Mouse (Mus musculus): Measurements from ENCODE around the gene Tigit. TPM values are rescaled to one million over a fixed set of nuclear protein-coding genes. Genes with fewer than 3 reads are reported as not detected.

The Tigit gene
- polyA plus RNA-seq, 1 experiment from 2014 or later, result not detected

DNA sequence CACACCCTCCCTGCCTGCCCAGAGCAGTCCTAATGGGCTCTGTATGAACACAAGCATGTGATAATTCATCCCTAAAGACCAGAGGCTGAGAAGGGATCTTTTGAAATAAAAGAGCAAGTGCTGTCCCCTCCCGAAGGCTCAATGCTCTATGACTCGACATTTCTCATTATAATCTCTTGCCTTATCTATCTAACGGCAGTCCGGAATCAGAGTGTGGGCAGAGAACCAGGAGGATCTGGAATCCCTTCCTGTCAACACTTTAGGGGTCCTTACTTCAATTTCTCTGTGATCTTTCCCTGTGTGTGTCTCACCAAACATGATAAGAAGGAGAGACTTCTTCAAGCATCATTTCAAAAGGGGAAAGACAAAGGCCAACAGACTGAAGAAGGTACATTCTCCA is 18.1 kb downstream of the Tigit start:
- ATAC-seq (no peak), DNase-seq (ENCODE audit: low read depth, low spot score) (no peak)
- in situ Hi-C loops (cut with MboI; ENCODE audit: low pct_unique_long_range_greater_than_20kb), result no loop called here
- H3K27me3 ChIP-seq, result no peaks in the 10 kb centered on the region
- ChIA-PET POLR2A (no interaction called here), CTCF (no interaction called here)
- no peak for TF ChIP-seq CTCF (IDR thresholded peaks at IDR 0.05)

DNA sequence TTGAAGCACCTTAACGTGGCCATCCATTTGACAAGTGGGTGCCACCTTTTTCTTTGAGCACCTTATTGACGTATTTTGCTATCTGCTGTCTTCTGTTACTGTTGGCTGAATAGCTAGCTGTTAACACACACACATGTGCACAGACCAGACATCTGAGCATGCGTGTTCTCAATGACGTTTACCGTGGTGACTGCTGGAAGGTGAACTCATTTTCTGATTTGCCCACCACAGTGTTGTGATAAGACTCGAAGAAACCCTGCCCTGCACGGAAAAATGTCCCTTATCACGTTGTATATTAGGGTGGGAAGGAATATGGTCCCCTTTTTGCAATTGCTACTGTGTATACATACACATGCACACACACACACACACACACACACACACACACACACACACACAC is 22.7 kb downstream of the Tigit start:
- ATAC-seq, result no peak
- no peaks in the 10 kb centered on the region for H3K27me3 ChIP-seq
- POLR2A ChIA-PET, result no interaction called here
- in situ Hi-C loops (cut with MboI; ENCODE audit: low pct_unique_long_range_greater_than_20kb), result no loop called here
- CTCF ChIA-PET, result no interaction called here
- no peak for TF ChIP-seq CTCF (IDR thresholded peaks at IDR 0.05)
- no peak for DNase-seq (ENCODE audit: low read depth, low spot score)

DNA sequence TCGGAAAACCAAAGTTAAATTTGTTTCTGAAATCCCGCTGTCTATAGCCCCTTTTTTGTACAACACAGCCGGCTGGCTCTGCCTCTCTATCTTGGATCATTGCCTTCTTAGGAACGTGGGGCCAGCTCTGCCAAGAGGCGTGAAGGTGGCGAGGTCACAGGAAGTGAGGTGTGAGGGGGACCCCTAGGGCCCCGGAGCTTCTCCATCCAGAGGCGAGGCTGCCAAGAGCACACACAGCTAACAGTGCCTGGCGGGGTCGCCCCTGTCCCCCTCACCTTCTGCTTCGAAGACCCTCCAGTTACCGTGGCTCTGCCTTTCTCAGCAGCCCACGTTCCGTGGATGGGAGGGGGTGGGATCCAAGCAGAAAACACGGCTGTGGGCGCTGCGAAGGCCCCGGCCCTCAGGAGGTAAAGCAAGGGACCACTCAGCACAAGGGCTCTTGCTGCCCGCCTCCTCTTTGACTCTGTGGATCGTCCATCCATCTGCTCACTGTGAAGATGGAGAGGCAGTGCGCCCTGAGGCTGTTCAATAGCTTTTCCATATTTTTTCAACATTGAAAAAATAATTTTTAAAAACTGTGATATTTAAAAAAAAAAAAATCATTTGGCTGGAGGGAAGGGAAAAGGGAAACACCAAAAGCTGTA is 25.4 kb downstream of the Tigit start:
- ChIA-PET CTCF (interaction anchor here (1.1 kb wide), 1 partner anchor 14 kb away, joined by 3 read pairs; no protein-coding TSS in a partner anchor), POLR2A (no interaction called here)
- no peaks in the 10 kb centered on the region for H3K27me3 ChIP-seq
- TF ChIP-seq CTCF (IDR thresholded peaks at IDR 0.05), result no peak
- no peak for DNase-seq (ENCODE audit: low read depth, low spot score)
- in situ Hi-C loops (cut with MboI; ENCODE audit: low pct_unique_long_range_greater_than_20kb), result no loop called here
- ATAC-seq, result no peak

DNA sequence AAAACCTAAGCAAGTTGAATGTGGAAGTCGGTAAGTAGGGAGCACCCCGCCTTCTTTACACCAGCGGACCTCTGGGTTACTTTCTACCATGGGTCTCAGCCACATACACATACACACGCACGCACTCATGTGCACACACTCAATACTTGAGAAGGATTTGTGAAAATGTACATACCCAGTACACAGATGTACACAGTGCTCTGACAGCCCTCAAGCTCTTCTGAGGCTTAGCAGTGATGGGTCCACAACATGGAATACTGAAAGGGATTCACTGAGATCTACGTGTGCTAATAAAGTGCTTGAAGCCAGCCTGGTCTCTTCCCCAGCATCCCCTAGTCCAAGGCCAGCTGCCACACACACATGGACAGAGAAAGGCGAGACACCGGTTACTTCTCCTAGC is 26.7 kb downstream of the Tigit start:
- ChIA-PET CTCF (no interaction called here), POLR2A (no interaction called here)
- H3K27me3 ChIP-seq, result no peaks in the 10 kb centered on the region
- TF ChIP-seq CTCF (IDR thresholded peaks at IDR 0.05), result no peak
- DNase-seq (ENCODE audit: low read depth, low spot score) (no peak), ATAC-seq (no peak)
- in situ Hi-C loops (cut with MboI; ENCODE audit: low pct_unique_long_range_greater_than_20kb), result no loop called here

DNA sequence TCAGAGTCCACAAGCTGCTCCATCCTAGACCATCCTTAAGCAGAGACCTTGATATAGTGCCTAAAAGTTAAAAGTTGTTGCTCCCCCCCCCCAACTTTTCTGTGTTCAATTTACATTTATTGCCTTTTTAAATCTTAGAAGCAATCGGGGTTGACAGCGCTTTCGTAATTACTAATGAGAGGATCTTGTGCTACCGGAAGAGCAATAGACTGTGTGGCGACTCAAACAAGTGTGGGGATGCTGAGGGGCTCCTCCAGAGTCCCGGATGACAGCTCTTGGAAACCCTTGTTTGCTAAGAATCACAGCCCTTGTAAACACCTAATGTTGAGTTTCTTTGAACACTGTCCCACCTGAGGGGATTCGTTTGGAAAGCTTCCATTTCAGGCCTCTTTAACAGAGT is 29.9 kb downstream of the Tigit start:
- CTCF ChIA-PET, result interaction anchor here (1.2 to 1.6 kb wide), 2 partner anchors 10 to 36 kb away, joined by 4 to 7 read pairs; no protein-coding TSS in a partner anchor
- H3K27me3 ChIP-seq, result no peaks in the 10 kb centered on the region
- no peak for TF ChIP-seq CTCF (IDR thresholded peaks at IDR 0.05)
- DNase-seq (ENCODE audit: low read depth, low spot score), result no peak
- in situ Hi-C loops (cut with MboI; ENCODE audit: low pct_unique_long_range_greater_than_20kb), result no loop called here
- POLR2A ChIA-PET, result no interaction called here
- no peak for ATAC-seq

DNA sequence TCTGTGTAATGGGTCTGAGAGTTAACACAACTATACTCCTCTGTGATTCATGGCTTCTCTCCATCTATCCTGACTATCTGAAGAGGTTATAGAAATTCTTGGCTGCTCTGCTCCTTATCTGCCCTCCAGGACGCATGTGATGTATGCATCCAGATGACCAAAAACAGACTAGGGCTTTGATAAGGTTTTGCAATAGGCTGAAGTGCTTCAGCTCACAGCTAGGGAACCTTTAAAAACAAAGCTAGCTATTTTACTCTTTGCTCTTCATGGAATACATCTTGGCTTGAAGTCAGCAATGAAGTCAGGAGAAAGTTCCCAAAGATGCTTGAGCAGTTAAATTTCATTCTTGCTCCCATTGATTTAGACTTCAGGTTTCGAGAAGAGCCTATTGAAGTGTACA is 32.2 kb downstream of the Tigit start:
- H3K27me3 ChIP-seq, result no peaks in the 10 kb centered on the region
- ChIA-PET CTCF (interaction anchor here (1.4 kb wide), 1 partner anchor 10 kb away, joined by 3 read pairs; no protein-coding TSS in a partner anchor), POLR2A (no interaction called here)
- no peak for ATAC-seq
- no peak for DNase-seq (ENCODE audit: low read depth, low spot score)
- in situ Hi-C loops (cut with MboI; ENCODE audit: low pct_unique_long_range_greater_than_20kb), result no loop called here
- TF ChIP-seq CTCF (IDR thresholded peaks at IDR 0.05), result no peak

DNA sequence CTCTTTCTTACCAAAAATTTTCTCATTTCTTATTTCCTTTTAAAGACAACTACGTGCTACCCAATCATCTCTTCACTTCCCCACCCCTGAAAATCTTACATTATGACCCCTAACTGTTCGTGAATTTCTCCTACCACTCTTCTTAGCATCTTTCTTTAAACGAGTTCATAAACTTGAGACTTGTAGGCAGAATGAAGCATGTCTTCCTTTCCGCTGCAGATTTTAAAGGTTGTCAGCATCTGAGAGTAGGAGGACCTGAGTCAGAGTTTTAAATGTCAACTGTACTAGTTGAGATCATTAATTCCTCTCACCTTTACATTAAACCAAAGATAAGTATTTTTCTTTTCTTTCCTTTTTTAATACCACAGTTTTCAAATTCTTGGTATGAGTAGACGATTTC is 35.3 kb downstream of the Tigit start:
- no peak for TF ChIP-seq CTCF (IDR thresholded peaks at IDR 0.05)
- ChIA-PET POLR2A (interaction anchor here (0.5 kb wide), 1 partner anchor 26 kb away, joined by 3 read pairs; no protein-coding TSS in a partner anchor), CTCF (interaction anchor here (1.2 kb wide), 1 partner anchor 15 kb away, joined by 3 read pairs; no protein-coding TSS in a partner anchor)
- in situ Hi-C loops (cut with MboI; ENCODE audit: low pct_unique_long_range_greater_than_20kb), result no loop called here
- DNase-seq (ENCODE audit: low read depth, low spot score), result no peak
- no peaks in the 10 kb centered on the region for H3K27me3 ChIP-seq
- ATAC-seq, result no peak

DNA sequence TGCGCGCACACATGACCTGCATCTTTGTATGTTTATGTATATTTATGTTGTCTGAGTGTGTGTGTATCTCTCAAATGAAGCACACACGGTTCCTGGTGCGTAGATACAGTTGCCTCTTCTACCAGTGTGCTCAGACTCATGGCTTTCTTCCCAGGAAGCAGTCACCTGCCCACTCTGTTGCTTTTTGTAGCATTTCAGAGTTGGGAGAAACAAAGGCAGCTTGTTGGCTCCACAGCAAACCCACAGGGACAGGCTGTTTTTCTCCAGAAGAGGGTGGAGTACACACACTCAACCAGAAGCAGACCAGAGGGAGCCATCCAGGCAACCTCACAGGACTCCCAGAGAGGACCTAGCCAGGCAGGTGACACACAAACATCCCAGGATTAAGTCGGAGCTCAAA is 38.0 kb downstream of the Tigit start:
- ChIA-PET CTCF (no interaction called here), POLR2A (no interaction called here)
- TF ChIP-seq CTCF (IDR thresholded peaks at IDR 0.05), result no peak
- ATAC-seq, result no peak
- H3K27me3 ChIP-seq, result no peaks in the 10 kb centered on the region
- in situ Hi-C loops (cut with MboI; ENCODE audit: low pct_unique_long_range_greater_than_20kb), result no loop called here
- no peak for DNase-seq (ENCODE audit: low read depth, low spot score)

DNA sequence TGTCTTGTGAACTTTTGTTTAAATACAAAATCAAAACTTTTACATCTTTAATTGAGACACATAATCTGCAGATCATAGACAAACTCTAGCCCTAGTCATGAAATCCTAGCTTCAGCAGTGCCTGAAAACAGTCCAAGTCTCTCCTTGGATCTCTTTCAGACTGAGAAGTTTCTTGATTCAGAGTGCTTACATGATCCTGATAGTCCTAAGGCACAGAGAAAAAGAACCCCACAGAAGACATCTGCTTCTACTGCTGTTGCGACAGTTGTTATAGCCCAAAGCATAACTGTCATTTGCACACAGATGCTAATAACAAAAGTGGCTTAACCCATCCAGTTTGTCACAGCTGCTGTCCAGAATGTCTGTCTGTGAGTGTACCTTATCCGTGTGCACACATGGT is 38.7 kb downstream of the Tigit start:
- no peak for TF ChIP-seq CTCF (IDR thresholded peaks at IDR 0.05)
- no peak for ATAC-seq
- POLR2A ChIA-PET, result no interaction called here
- CTCF ChIA-PET, result interaction anchor here (2.4 kb wide), 1 partner anchor 8 kb away, joined by 7 read pairs; no protein-coding TSS in a partner anchor
- DNase-seq (ENCODE audit: low read depth, low spot score), result no peak
- in situ Hi-C loops (cut with MboI; ENCODE audit: low pct_unique_long_range_greater_than_20kb), result no loop called here
- no peaks in the 10 kb centered on the region for H3K27me3 ChIP-seq

DNA sequence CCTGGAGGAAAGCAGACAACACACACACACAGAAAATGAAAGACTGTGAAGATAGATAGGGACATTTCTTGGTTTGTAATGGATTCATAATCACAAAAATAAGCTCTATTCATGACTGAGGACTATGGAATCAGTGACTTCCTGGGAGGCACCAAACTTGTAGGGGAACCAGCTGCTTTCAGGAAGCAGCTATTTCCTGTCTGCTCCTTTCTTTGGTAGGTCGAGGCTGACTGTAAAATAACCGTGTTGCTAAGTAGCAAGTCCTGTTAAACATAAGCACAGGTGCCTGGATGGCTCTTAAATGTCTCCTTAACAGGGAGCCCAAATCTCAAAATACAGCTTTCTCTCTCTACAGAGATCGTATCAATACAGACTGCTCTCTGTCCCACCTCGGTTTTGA is 39.1 kb downstream of the Tigit start:
- H3K27me3 ChIP-seq, result no peaks in the 10 kb centered on the region
- in situ Hi-C loops (cut with MboI; ENCODE audit: low pct_unique_long_range_greater_than_20kb), result no loop called here
- no peak for ATAC-seq

DNA sequence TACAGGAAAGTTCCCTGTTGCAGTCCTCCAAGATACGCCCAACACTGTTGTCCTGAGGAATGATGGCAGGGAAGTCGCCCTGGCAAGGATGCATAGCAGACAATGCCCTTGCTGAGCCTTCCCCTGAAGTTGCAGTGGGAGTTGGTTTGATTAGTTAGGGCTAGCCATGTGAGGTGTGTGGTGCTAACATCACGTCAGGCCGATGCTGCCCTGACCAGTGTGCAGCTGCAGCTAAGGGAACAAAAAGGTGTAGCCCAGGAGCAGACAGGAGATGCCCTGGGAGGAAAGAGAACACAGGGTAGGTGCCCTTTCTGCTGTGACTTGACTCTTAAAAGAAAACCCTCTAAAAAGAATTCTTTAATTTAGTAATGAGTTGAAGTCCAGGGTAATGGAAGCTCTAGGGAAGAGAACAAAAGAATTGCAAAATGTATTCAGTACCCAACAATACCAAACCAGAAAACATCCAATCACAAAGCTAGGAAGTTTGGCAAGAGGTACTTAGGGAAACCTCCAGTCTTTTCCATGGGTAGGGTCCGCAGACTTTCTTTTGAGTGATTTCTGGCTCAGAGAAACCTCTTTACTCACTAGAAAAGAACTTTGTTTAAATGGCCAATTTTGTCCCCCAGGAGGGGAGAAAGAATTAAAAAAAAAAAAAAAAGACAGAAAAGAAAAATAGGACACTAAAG is 40.5 kb downstream of the Tigit start:
- ChIA-PET POLR2A (interaction anchor here (1.0 kb wide), 1 partner anchor 10 kb away, joined by 3 read pairs; no protein-coding TSS in a partner anchor), CTCF (interaction anchor here (1.3 to 2.4 kb wide), 2 partner anchors 10 to 12 kb away, joined by 6 to 7 read pairs; no protein-coding TSS in a partner anchor)
- ATAC-seq, result no peak
- in situ Hi-C loops (cut with MboI; ENCODE audit: low pct_unique_long_range_greater_than_20kb), result no loop called here
- TF ChIP-seq CTCF (IDR thresholded peaks at IDR 0.05), result no peak
- DNase-seq (ENCODE audit: low read depth, low spot score), result no peak
- no peaks in the 10 kb centered on the region for H3K27me3 ChIP-seq

More for the DNA sequence above, 39.1 kb downstream of the Tigit start:
- POLR2A ChIA-PET, result no interaction called here
- no peak for TF ChIP-seq CTCF (IDR thresholded peaks at IDR 0.05)
- CTCF ChIA-PET, result interaction anchor here (2.4 kb wide), 1 partner anchor 8 kb away, joined by 7 read pairs; no protein-coding TSS in a partner anchor
- DNase-seq (ENCODE audit: low read depth, low spot score), result no peak
